Mouse (Mus musculus) intestine, embryonic 14.5 days (tissue): ENCODE data around the gene Tas2r143. TPM values are rescaled to one million over a fixed set of nuclear protein-coding genes. Genes with fewer than 3 reads are reported as not detected.

Experiments
- ATAC-seq: fragments of 200-750 bp; cut with Nextera tagmentation; replicated peaks from 2 replicates; pipeline ENCODE4 v1.8.0; 2017; ENCODE audit warnings: low read depth, moderate number of reproducible peaks, moderate TSS enrichment, moderate library complexity; ENCODE audit not compliant: low FRiP score, low TSS enrichment
- DNase-seq: peaks from one replicate; pipeline ENCODE4 v3.0.0-alpha.2; 2018; ENCODE audit warnings: low spot score
- H3K27ac ChIP-seq: fragments of 300-500 bp; sonication (generic); 2 replicates; pipeline ENCODE4 v1.5.1; 2014; ENCODE audit warnings: low read depth, mild to moderate bottlenecking, control low read depth
- H3K27me3 ChIP-seq: fragments of 300-500 bp; sonication (generic); replicated peaks from 2 replicates; pipeline ENCODE4 v1.6.1; 2014; ENCODE audit warnings: low read length, control low read depth; ENCODE audit not compliant: control insufficient read depth, insufficient read depth
- H3K36me3 ChIP-seq: fragments of 300-500 bp; sonication (generic); 2 replicates; pipeline ENCODE4 v1.6.1; 2014; ENCODE audit warnings: low read length, control low read depth; ENCODE audit not compliant: control insufficient read depth, insufficient read depth
- H3K4me1 ChIP-seq: fragments of 300-500 bp; sonication (generic); replicated peaks from 2 replicates; pipeline ENCODE4 v1.6.1; 2014; ENCODE audit warnings: low read length, control low read depth, mixed read lengths; ENCODE audit not compliant: control insufficient read depth, insufficient read depth
- H3K4me2 ChIP-seq: fragments of 300-500 bp; sonication (generic); 2 replicates; pipeline ENCODE4 v1.6.1; 2014; ENCODE audit warnings: low read length
- H3K4me3 ChIP-seq: fragments of 300-500 bp; sonication (generic); 2 replicates; pipeline ENCODE4 v1.5.1; 2014; ENCODE audit warnings: low read depth, low read length, control low read depth, mixed read lengths
- H3K9ac ChIP-seq: fragments of 300-500 bp; sonication (generic); 2 replicates; pipeline ENCODE4 v1.6.1; 2014; ENCODE audit warnings: mild to moderate bottlenecking, low read length
- H3K9me3 ChIP-seq: fragments of 300-500 bp; sonication (generic); 2 replicates; pipeline ENCODE4 v1.6.1; 2016; ENCODE audit warnings: low read length, control low read depth; ENCODE audit not compliant: control insufficient read depth
- WGBS: fragments of 180-500 bp; shearing (Covaris S2); extraction: QIAGEN DNeasy Blood & Tissue Kit; methylation state at CpG from one replicate; pipeline ENCODE4 v1.1.7; 2014; 5-methylcytosine and 5-hydroxymethylcytosine counted together
- polyA plus RNA-seq: library from polyadenylated mRNA; unstranded; fragments of >200 nt; fragmentation: Nextera tagmentation; extraction: Ambion mirVana; gene quantifications from 2 replicates; pipeline ENCODE4 v1.2.1, GENCODE M21; 2014

Tas2r143 gene
- polyA plus RNA-seq, 1 experiment from 2014 or later, result not detected

DNA sequence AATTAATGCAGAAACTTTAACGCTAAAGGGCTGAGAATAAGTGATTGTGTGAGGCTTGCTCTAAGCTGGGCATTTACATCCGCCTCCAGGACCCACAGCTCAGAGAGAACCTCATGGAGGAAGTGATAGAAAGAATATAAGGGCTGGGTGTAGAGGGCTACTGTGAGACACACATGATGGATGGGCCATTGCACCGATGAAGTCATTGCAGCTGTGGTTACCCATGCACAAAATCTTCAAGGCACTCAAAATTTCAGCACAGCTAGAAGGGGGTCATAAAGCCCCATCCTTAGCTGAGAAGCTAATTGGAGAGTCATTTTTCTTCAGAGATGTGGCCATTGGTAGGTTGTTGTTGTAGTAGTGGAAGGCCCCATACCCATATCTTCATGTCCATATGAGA is 1.8 kb upstream of the Tas2r143 start:
- no peak overlapping the region for H3K4me3 ChIP-seq
- H3K36me3 ChIP-seq, result no peaks in the 10 kb centered on the region
- 88% methylated on average over 3 of the region's 3 CpGs for WGBS
- ATAC-seq (no peak), DNase-seq (no peak)
- H3K27me3 ChIP-seq, result no peaks in the 10 kb centered on the region
- H3K9me3 ChIP-seq, result no peaks in the 10 kb centered on the region
- no peak overlapping the region for H3K27ac ChIP-seq
- H3K9ac ChIP-seq, result no peak overlapping the region
- H3K4me1 ChIP-seq, result peaks cover 8% of the 10 kb centered on the region; the same call in 1 of the 2 replicates
- H3K4me2 ChIP-seq, result no peak overlapping the region

DNA sequence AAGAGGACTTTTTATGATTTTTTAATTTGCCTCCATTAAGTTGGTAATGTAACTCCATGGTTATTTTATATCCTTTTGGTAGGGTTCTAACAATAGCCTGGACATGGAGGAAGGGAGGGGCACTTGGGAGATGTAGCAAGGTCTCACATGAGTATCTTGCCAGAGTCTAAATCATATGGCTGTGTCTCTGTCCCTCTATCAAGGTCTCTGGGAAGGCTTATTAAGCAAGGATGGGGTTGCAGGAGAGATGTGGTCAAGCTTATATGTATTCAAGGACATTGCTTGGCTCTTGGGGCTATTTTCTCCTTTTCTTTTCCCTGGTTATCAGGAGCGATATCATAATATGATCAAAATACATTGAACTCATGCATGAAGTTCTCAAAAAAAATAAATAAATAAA is 1.0 kb upstream of the Tas2r143 start:
- Histone ChIP-seq H3K4me1 (peaks cover 8% of the 10 kb centered on the region; the same call in 1 of the 2 replicates), H3K36me3 (no peaks in the 10 kb centered on the region), H3K4me2 (no peak overlapping the region), H3K27ac (no peak overlapping the region), H3K9ac (no peak overlapping the region), H3K4me3 (no peak overlapping the region), H3K27me3 (no peaks in the 10 kb centered on the region), H3K9me3 (no peaks in the 10 kb centered on the region)
- 96% methylated on average over 1 of the region's 1 CpGs for WGBS
- no peak for DNase-seq
- ATAC-seq, result no peak

DNA sequence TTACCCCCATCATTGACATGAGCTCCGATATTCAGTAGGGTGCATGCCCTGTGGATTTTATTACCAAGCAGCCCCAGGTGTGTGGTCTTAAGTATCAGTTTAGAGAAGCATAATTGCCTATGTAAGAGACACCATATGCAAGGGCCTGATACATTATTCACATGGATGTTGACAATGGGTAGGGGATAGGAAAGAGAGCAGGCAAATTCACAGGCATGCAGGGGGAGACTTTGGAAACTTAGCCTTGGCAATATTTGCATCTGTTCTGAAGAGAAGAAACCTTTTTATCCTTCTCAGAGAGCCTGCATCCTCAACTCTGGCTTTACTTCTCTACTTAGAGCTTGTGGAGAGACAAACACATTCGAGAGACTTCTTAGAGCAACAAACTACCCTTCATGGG is 5.1 kb downstream of the Tas2r143 start, which contains the start of gene Tas2r135:
TSS of gene Tas2r135 (plus strand) at position 301 of the 400 bp plus-strand sequence.
- Histone ChIP-seq H3K27ac (no peak within 1 kb of the TSS), H3K4me3 (no peak within 1 kb of the TSS), H3K4me2 (no peak within 1 kb of the TSS), H3K9ac (no peak within 1 kb of the TSS), H3K9me3 (no peaks in the 10 kb centered on the region), H3K4me1 (no peaks in the 10 kb centered on the region), H3K27me3 (no peaks in the 10 kb centered on the region), H3K36me3 (no peaks in the 10 kb centered on the region)
- 79% methylated on average over 2 of the region's 2 CpGs for WGBS
- DNase-seq (no peak), ATAC-seq (no peak)

GRCm38 (mm10) chr6:42419443-42419842 is 19.4 kb downstream of the Tas2r143 start:
- Histone ChIP-seq H3K4me1 (no peaks in the 10 kb centered on the region), H3K4me3 (no peak overlapping the region), H3K36me3 (no peaks in the 10 kb centered on the region), H3K9ac (no peak overlapping the region), H3K4me2 (no peak overlapping the region), H3K9me3 (no peaks in the 10 kb centered on the region), H3K27ac (no peak overlapping the region), H3K27me3 (no peaks in the 10 kb centered on the region)
- WGBS, result 88% methylated on average over 2 of the region's 2 CpGs
- DNase-seq, result no peak
- no peak for ATAC-seq

GRCm38 (mm10) chr6:42421439-42421838 is 21.4 kb downstream of the Tas2r143 start:
- ATAC-seq (no peak), DNase-seq (no peak)
- Histone ChIP-seq H3K9me3 (no peaks in the 10 kb centered on the region), H3K4me2 (no peak overlapping the region), H3K27me3 (no peaks in the 10 kb centered on the region), H3K27ac (no peak overlapping the region), H3K4me1 (no peaks in the 10 kb centered on the region), H3K36me3 (no peaks in the 10 kb centered on the region), H3K9ac (no peak overlapping the region), H3K4me3 (no peak overlapping the region)
- WGBS, result 85% methylated on average over 2 of the region's 2 CpGs

GRCm38 (mm10) chr6:42424472-42424871 is 24.4 kb downstream of the Tas2r143 start:
- ATAC-seq (no peak), DNase-seq (no peak)
- Histone ChIP-seq H3K27ac (no peak overlapping the region), H3K27me3 (no peaks in the 10 kb centered on the region), H3K9me3 (no peaks in the 10 kb centered on the region), H3K9ac (no peak overlapping the region), H3K4me2 (no peak overlapping the region), H3K4me1 (no peaks in the 10 kb centered on the region), H3K36me3 (no peaks in the 10 kb centered on the region), H3K4me3 (no peak overlapping the region)
- 93% methylated on average over 3 of the region's 3 CpGs for WGBS

DNA sequence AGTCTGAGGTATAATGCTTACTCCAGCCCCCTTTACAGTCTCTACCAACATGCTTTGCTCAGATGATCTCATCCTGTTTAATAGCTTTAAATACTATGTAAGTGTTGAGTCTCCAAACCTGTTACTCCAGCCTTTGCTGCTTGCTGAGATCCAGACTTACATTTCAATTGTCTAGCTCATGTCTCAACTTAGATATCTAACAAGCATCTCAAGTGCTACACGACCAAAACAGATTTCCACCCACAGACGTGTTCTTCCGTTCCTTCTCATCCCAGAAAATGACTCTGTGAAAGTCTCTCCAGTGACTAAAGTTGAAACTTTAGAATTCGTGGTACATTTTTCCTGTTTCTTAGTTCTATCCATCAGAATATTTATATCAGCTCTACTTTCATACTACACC is 26.3 kb downstream of the Tas2r143 start:
- Histone ChIP-seq H3K36me3 (no peaks in the 10 kb centered on the region), H3K9ac (no peak overlapping the region), H3K4me2 (no peak overlapping the region), H3K4me1 (no peaks in the 10 kb centered on the region), H3K27me3 (no peaks in the 10 kb centered on the region), H3K9me3 (no peaks in the 10 kb centered on the region), H3K4me3 (no peak overlapping the region), H3K27ac (no peak overlapping the region)
- ATAC-seq, result no peak
- DNase-seq, result no peak
- WGBS, result 89% methylated on average over 4 of the region's 4 CpGs

- no peak for ATAC-seq
- Histone ChIP-seq H3K27me3 (no peaks in the 10 kb centered on the region), H3K4me1 (no peaks in the 10 kb centered on the region), H3K9me3 (no peaks in the 10 kb centered on the region), H3K9ac (no peak overlapping the region), H3K4me3 (no peak overlapping the region), H3K36me3 (no peaks in the 10 kb centered on the region), H3K4me2 (no peak overlapping the region), H3K27ac (no peak overlapping the region)
- no peak for DNase-seq
- 69% methylated on average over 2 of the region's 2 CpGs for WGBS
These were observed 33.5 kb downstream of the Tas2r143 start for GRCm38 (mm10) chr6:42433554-42433953.

- WGBS, result 74% methylated on average over 6 of the region's 6 CpGs
- H3K4me2 ChIP-seq, result no peak within 1 kb of the TSS
- no peak within 1 kb of the TSS for H3K9ac ChIP-seq
- H3K27ac ChIP-seq, result no peak within 1 kb of the TSS
- no peak for DNase-seq
- no peaks in the 10 kb centered on the region for H3K9me3 ChIP-seq
- H3K4me1 ChIP-seq, result no peaks in the 10 kb centered on the region
- H3K36me3 ChIP-seq, result no peaks in the 10 kb centered on the region
- ATAC-seq, result no peak
- no peak within 1 kb of the TSS for H3K4me3 ChIP-seq
- H3K27me3 ChIP-seq, result no peaks in the 10 kb centered on the region
These were observed 34.4 kb downstream of the Tas2r143 start, which contains the start of gene Tas2r126 for GRCm38 (mm10) chr6:42434446-42434845. Gene Tas2r126, plus strand, starts transcription at chr6:42434535.
